Mouse (Mus musculus) heart, postnatal 0 days (tissue): ENCODE data around the gene A230072I06Rik. TPM values are rescaled to one million over a fixed set of nuclear protein-coding genes. Genes with fewer than 3 reads are reported as not detected.
A peak's percentile ranks its signal among the peaks of the same experiment; 100 is the strongest.

Experiments used
- ATAC-seq: fragments of 200-750 bp; cut with Nextera tagmentation; 2 replicates; pipeline ENCODE4 v1.8.0; 2017; ENCODE audit warnings: low read depth, moderate number of reproducible peaks, moderate library complexity; ENCODE audit not compliant: insufficient read depth
- DNase-seq: peaks from one replicate; pipeline ENCODE4 v3.0.0-alpha.2; 2016; ENCODE audit warnings: low spot score
- H3K27ac ChIP-seq: fragments of 300-500 bp; sonication (generic); 2 replicates; pipeline ENCODE4 v1.5.1; 2014; ENCODE audit warnings: low read depth, mild to moderate bottlenecking
- H3K27me3 ChIP-seq: fragments of 300-500 bp; sonication (generic); 2 replicates; pipeline ENCODE4 v1.6.1; 2014; ENCODE audit warnings: low read length, mixed read lengths; ENCODE audit not compliant: control insufficient read depth, insufficient read depth
- H3K36me3 ChIP-seq: fragments of 300-500 bp; sonication (generic); replicated peaks from 2 replicates; pipeline ENCODE4 v1.6.1; 2014; ENCODE audit warnings: low read length, mixed read lengths; ENCODE audit not compliant: control insufficient read depth, insufficient read depth
- H3K4me1 ChIP-seq: fragments of 300-500 bp; sonication (generic); 2 replicates; pipeline ENCODE4 v1.6.1; 2014; ENCODE audit warnings: antibody characterized with exemption; ENCODE audit not compliant: control insufficient read depth, insufficient read depth
- H3K4me2 ChIP-seq: fragments of 300-500 bp; sonication (generic); 2 replicates; pipeline ENCODE4 v1.6.1; 2014; ENCODE audit warnings: low read depth, mild to moderate bottlenecking, low read length, moderate library complexity
- H3K4me3 ChIP-seq: fragments of 300-500 bp; sonication (generic); 2 replicates; pipeline ENCODE4 v1.5.1; 2014; ENCODE audit warnings: low read depth, low read length
- H3K9ac ChIP-seq: fragments of 300-500 bp; sonication (generic); replicated peaks from 2 replicates; pipeline ENCODE4 v1.6.1; 2014; ENCODE audit warnings: low read depth, low read length, mixed read lengths
- H3K9me3 ChIP-seq: fragments of 300-500 bp; sonication (generic); replicated peaks from 2 replicates; pipeline ENCODE4 v1.6.1; 2016; ENCODE audit warnings: low read length; ENCODE audit not compliant: control insufficient read depth
- CTCF ChIP-seq: IDR thresholded peaks from 2 replicates; pipeline ENCODE4 v1.5.1; 2016; ENCODE audit warnings: antibody characterized with exemption, control low read depth, low read depth
- EP300 ChIP-seq: IDR thresholded peaks from 2 replicates; pipeline ENCODE4 v1.6.1; 2016; ENCODE audit warnings: antibody characterized with exemption, low read depth
- WGBS: fragments of 180-500 bp; shearing (Covaris S2); extraction: QIAGEN DNeasy Blood & Tissue Kit; methylation state at CpG from one replicate; pipeline ENCODE4 v1.1.7; 2014; 5-methylcytosine and 5-hydroxymethylcytosine counted together
- polyA plus RNA-seq: library from polyadenylated mRNA; unstranded; fragments of >200 nt; fragmentation: Nextera tagmentation; extraction: Ambion mirVana; gene quantifications from 2 replicates; pipeline ENCODE4 v1.2.1, GENCODE M21; 2015
- total RNA-seq: library from RNA; depleted of rRNA; stranded (reverse); fragments of >200 nt; gene quantifications from 2 replicates; pipeline ENCODE4 v1.2.3, GENCODE M21; 2014; ENCODE audit warnings: low replicate concordance

Gene A230072I06Rik
- total and polyA plus RNA-seq, 2 experiments from 2014 or later = not detected

DNA sequence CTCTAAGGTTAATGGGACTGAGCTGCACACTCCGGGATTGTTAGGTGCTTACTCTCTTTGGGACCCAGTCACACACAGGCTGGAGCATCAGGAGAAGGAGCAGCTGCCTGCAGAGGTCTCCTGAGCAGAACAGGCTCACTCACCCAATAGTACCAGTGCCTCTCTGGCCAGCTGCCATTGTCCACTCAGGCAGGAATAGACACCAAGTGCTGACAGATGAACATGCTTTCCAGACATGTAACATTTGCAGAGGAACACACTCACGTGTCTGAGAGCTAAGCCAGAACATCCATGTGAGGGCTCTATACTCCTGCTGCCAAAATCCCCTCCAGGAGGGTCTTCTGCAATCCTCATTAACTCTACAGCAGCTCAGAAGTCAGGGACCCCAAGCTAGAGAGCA, 18.7 kb upstream of the A230072I06Rik start:
- no peak overlapping the region for H3K4me3 ChIP-seq
- H3K4me1 ChIP-seq = peaks cover 13% of the 10 kb centered on the region; the same call in 1 of the 2 replicates
- H3K4me2 ChIP-seq = no peak overlapping the region
- TF ChIP-seq EP300 = peak; percentile 88
- no peak for TF ChIP-seq CTCF
- peak; percentile 85 for DNase-seq
- no peaks in the 10 kb centered on the region for H3K36me3 ChIP-seq
- ATAC-seq = peak; percentile 92
- no peak overlapping the region for H3K9ac ChIP-seq
- 0 out of 2 replicates have a peak, but pooled peaks cover 9% of the 10 kb centered on the region for H3K27me3 ChIP-seq
- no peak overlapping the region for H3K27ac ChIP-seq
- no peaks in the 10 kb centered on the region for H3K9me3 ChIP-seq
- 26% methylated on average over 2 of the region's 2 CpGs for WGBS

DNA sequence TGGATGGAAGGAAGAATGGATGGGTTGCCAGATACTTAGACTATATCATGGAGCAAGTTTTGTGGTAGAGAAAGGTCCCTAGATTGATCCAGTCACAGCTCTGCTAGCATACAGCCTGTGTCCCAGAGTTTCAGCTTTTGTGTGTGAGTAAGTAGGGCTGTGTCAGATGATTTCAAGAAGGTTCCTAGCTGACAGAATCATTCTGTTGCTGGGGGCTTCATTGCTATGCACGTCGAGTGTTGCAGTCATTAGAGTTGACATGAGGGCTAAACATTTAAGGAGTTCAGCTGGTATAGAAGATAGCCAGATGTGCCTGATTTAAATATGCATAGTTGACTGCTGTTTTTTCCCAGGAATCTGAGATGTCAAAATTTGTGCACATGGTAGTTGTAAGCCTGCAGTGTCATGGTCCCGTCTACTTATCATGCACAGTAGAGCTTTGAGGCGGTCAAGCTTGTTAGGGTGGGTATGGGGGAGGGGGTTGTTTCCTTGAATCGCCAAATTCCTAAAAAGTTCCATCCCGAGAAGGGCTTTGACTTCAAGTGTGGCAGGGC, 18.1 kb upstream of the A230072I06Rik start:
- WGBS = 72% methylated on average over 6 of the region's 6 CpGs

GRCm38 (mm10) chr8:12261556-12261955, 17.1 kb upstream of the A230072I06Rik start:
- DNase-seq (no peak), ATAC-seq (no peak)
- TF ChIP-seq EP300 = no peak
- TF ChIP-seq CTCF = no peak
- Histone ChIP-seq H3K36me3 (no peaks in the 10 kb centered on the region), H3K4me2 (no peak overlapping the region), H3K27me3 (0 out of 2 replicates have a peak, but pooled peaks cover 9% of the 10 kb centered on the region), H3K27ac (no peak overlapping the region), H3K4me3 (no peak overlapping the region), H3K9me3 (no peaks in the 10 kb centered on the region), H3K9ac (no peak overlapping the region), H3K4me1 (peaks cover 13% of the 10 kb centered on the region; the same call in 1 of the 2 replicates)
- 65% methylated on average over 4 of the region's 4 CpGs for WGBS

More for the DNA sequence above, 18.1 kb upstream of the A230072I06Rik start:
- no peak for TF ChIP-seq EP300
- no peak for TF ChIP-seq CTCF
- H3K27ac ChIP-seq = no peak overlapping the region
- DNase-seq (no peak), ATAC-seq (no peak)
- no peaks in the 10 kb centered on the region for H3K36me3 ChIP-seq
- no peaks in the 10 kb centered on the region for H3K9me3 ChIP-seq
- no peak overlapping the region for H3K4me3 ChIP-seq
- 0 out of 2 replicates have a peak, but pooled peaks cover 9% of the 10 kb centered on the region for H3K27me3 ChIP-seq
- peaks cover 13% of the 10 kb centered on the region; the same call in 1 of the 2 replicates for H3K4me1 ChIP-seq
- no peak overlapping the region for H3K9ac ChIP-seq
- no peak overlapping the region for H3K4me2 ChIP-seq

DNA sequence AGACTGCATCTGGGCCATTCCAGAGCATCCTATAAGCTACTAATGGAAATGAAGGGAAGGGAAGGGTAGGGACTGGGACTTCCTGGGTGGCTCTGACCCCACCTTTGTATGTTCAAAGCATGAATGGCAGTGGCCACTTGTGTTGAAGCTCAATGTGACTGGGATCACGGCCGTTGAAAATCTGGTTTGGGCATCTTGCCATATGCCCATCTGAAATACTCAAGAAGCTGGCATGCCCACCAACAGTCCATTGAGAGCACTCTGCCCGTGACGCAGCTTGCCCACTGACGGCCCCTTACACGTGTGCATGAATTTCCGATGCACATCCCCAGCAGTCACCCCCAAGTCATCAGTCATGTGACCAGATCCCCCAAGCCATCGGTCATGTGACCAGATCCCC, 13.6 kb upstream of the A230072I06Rik start:
- H3K27ac ChIP-seq = no peak overlapping the region

GRCm38 (mm10) chr8:12267863-12268262, 10.8 kb upstream of the A230072I06Rik start:
- WGBS = 83% methylated on average over 5 of the region's 5 CpGs
- TF ChIP-seq EP300 = no peak
- no peak for TF ChIP-seq CTCF
- no peak for ATAC-seq

More for the DNA sequence above, 13.6 kb upstream of the A230072I06Rik start:
- H3K9me3 ChIP-seq = no peaks in the 10 kb centered on the region
- TF ChIP-seq EP300 (no peak), CTCF (no peak)
- H3K4me2 ChIP-seq = no peak overlapping the region
- ATAC-seq = no peak
- DNase-seq = no peak
- WGBS = 87% methylated on average over 8 of the region's 8 CpGs
- H3K4me1 ChIP-seq = 0 out of 2 replicates have a peak, but pooled peaks cover 9% of the 10 kb centered on the region
- 0 out of 2 replicates have a peak, but pooled peaks cover 3% of the 10 kb centered on the region for H3K27me3 ChIP-seq
- H3K4me3 ChIP-seq = no peak overlapping the region
- H3K36me3 ChIP-seq = no peaks in the 10 kb centered on the region
- H3K9ac ChIP-seq = no peak overlapping the region

GRCm38 (mm10) chr8:12268306-12268829, 10.3 kb upstream of the A230072I06Rik start:
- no peak for ATAC-seq

More at GRCm38 (mm10) chr8:12267863-12268262, 10.8 kb upstream of the A230072I06Rik start:
- Histone ChIP-seq H3K4me3 (no peak overlapping the region), H3K4me1 (no peaks in the 10 kb centered on the region), H3K27ac (no peak overlapping the region), H3K4me2 (no peak overlapping the region), H3K9ac (no peak overlapping the region), H3K27me3 (0 out of 2 replicates have a peak, but pooled peaks cover 2% of the 10 kb centered on the region), H3K36me3 (no peaks in the 10 kb centered on the region), H3K9me3 (no peaks in the 10 kb centered on the region)
- no peak for DNase-seq

More at GRCm38 (mm10) chr8:12268306-12268829, 10.3 kb upstream of the A230072I06Rik start:
- DNase-seq = no peak
- Histone ChIP-seq H3K4me2 (no peak overlapping the region), H3K4me3 (no peak overlapping the region), H3K36me3 (no peaks in the 10 kb centered on the region), H3K4me1 (no peaks in the 10 kb centered on the region), H3K9me3 (no peaks in the 10 kb centered on the region), H3K27me3 (no peaks in the 10 kb centered on the region), H3K9ac (no peak overlapping the region), H3K27ac (no peak overlapping the region)
- no peak for TF ChIP-seq EP300
- TF ChIP-seq CTCF = no peak
- WGBS = 62% methylated on average over 14 of the region's 14 CpGs
